Mouse (Mus musculus) right cerebral cortex, postnatal 25 days (tissue): ENCODE measurements around the gene Rbbp5.
"Not testable (repeated sequence)": the region's sequence is repeated elsewhere in the genome, so short reads cannot be mapped to it uniquely, and the experiment has no call there.

Source experiments
- DNase-seq: peaks from one replicate; pipeline ENCODE4 v3.0.0; 2022

The Rbbp5 gene

DNA sequence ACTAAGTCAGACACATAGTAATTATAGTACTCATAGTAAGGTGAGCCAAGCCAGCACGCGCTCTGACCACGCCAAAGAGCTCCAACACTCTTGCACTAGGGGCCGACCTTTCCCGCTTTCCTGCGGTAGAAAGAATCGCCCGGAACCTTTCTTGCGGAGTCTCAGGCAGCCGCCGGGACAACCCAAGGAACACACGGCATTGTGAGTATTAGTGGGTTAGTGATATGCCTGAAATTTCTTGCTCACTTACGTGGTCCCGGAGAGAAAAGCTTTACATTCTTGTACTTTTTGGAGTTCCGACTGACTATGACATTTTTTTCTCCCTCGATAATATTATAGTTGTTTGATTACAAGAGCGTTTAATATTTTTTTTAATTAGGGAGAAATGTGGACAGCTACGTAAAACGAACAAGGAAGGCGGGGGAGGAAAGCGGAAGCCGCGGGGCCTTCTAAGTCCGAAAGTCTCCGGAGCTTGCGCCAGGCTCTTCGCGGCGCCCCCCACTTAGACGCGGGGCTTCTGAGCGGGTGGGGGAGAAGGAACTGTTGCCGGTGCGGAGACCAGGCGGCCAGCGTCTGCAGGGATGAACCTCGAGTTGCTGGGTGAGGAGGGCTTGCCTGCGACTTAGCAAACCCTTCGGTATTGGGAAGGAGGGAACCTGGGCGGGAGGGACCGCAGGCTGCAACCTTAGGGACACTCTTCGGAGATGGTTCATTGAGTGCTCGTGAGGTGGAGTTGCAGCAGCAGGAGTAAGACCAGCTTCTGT lies at the start of gene Rbbp5:
Rbbp5 (plus strand) TSS at position 438 of the 764 bp plus-strand sequence.
- peak; percentile 82 for DNase-seq

DNA sequence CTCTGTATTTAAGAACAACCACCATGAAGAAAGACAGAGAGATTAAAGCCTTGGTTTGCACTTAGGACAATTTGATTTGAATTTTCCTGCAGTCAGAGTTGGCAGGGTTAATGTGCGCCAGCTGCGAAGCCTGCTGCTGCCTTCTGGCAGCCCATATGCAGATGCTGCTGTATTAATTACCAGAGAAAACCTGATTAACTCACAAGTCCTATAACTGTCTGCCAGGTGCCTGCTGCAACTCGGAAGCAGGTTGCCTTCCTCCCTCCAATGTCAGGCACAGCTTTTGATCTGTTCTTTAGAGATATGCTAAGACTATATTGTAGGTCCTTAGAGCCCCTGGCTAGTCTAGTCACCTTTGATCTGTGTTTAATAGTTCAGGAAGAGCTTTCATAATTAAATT lies 46.3 kb upstream of the Rbbp5 start:
- no peak for DNase-seq

DNA sequence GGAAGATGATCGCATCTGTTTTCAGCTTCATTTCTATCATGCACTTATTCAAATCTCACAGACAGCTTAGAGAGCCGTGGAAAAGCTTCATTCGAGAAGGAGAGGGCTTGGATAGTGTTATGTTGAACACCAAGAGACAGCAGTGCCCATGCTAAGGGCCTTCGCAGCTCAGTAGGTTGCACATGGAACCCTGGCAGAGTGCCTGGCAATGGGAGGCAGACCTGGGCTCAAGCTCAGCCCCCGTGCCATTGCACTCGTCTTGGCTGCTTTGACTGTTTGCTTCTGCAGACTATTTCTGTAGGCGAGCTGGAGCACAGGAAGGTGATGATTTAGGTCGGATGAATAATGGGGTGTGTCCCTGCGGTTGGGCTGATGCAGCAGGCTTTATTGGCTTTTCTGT lies 45.4 kb upstream of the Rbbp5 start:
- DNase-seq = no peak

DNA sequence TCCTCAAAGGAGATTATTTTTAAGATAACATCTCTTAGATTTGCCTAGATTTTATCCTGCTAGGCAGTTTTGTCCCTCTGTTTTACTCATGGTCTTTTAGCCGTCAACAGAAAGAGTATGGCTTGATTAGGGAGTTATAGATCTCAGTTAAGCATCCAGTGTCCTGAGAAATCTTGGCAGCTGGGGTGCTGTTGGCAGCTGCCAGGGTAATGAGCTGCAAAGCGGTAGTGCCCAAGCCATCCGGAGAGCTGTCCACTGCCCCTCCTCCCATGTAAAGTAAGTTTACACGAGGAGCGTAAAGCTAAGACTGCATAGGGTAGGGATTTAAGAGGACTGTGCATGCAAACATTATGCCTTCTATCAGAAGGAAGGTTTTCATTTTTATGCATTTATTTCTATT lies 43.8 kb upstream of the Rbbp5 start:
- no peak for DNase-seq

DNA sequence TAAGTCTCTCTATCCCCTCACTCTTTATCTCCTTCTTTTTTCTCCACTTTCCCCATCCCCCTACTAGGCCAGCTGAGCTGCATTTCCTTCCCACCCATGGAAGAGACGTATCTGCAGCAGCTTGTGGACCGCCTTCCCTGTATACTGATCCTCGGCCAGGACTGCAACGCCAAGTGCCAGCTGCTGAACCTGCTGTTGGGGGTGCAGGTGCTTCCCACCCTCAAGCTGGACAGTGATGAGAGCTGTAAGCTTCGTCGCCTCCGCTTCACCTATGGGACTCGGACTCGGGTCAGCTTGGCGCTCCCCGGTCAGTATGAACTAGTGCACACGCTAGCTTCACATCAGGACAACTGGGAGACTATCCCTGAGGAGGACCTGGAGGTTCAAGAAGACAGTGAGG lies 43.1 kb upstream of the Rbbp5 start:
- DNase-seq = no peak

DNA sequence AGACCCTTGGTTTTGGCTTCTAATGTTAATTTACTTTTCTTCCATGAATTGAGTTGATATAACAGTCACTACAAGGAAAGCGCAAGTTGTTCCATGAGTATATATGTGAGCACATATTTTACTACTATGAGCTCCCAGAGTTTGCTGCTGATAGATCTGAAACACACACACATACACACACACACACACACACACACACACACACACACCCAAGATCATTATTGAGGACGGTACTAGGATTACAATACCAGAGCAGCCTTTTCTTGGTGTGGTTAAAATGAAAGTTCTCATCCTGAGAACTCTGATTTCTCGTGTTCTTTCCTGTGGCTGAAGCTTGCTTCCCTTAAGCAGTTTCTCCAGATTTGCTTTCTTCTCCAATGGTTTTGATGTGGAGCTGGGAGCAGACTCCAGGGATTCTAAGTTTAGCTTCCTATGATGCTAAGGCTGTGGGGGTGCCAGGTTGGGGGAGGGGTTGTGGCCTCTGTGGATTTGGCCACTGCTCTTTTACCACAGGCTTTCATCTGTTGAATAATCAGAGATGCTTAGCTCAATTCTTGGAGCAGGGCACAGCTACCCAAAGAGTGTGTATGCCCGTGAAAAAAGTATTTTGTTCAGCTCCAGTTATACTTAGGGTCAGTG lies 40.7 kb upstream of the Rbbp5 start:
- DNase-seq = no peak

DNA sequence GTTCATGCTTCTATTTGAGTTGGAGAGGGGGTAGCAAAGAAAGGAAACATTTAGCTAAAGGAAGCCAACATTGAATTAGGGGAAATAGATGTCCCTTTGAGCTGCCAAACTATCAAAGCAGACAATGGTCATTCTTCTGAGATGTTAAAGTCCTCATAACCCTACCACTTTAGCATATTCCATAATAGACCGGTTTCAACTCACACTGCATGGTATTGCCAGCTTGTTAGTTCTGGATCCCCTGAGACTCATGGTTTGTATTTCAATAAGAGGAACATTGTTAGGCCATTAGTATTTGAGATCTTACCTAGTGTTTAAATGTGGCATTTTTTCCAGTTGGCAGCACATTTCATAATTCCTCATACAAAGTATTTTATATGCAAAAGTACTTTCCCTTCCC lies 40.2 kb upstream of the Rbbp5 start:
- no peak for DNase-seq

DNA sequence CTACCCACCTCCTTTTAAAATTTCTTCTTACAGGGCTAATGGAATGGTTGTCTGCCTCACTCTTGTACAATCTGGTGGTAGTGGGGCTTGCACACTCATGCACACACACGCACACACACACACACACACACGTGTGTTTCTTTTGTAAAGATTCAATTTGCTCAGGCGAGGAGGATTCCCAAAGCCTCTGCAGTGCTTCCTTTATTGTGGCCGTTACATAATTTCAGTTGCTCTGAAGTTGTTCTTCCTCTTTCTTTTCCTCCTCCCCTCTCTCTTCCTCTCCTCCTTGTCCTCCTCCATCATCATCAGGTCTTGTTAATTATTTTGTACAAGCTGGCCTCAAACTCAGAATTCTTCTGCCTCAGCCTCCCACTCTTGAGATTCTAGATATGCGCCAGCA lies 39.8 kb upstream of the Rbbp5 start:
- DNase-seq = no peak

DNA sequence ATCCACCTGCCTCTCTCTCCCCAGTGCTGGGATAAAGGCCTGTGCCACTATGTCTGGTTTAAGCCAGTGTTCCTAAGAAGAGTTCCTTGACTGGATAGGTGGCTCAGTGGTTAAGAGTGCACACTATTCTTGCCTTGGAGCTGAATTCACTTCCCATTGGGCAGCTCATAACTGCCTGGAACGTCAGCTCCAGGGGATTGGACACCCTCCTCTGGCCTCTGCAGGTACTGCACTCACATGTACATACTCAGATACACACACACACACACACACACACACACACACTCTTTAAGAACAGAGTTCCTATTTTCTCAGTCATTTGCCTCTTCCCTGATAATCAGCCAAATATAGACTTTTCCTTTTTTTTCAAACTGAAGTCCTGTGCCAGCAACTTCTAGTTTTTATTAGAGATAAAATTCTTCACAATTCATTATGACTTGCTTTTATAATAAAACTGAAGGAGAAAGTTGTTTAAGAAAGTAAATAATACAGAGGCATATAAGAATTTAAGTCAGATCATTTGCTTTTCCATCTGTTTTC lies 36.2 kb upstream of the Rbbp5 start:
- DNase-seq = no peak

DNA sequence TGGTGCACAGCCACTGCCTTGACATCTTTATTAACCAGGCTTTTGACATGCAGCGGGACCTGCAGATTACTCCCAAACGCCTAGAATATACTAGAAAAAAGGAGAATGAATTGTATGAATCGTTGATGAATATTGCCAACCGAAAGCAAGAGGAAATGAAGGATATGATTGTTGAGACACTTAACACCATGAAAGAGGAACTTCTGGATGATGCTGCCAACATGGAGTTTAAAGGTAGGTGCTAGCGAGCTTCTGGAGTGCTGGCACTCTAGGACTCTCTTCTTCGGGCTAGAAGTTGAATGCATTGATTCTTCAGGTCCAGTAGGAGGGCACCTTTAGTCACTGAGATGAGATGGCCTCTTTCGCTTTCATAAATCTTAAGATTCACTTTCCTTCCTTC lies 27.4 kb upstream of the Rbbp5 start:
- no peak for DNase-seq

DNA sequence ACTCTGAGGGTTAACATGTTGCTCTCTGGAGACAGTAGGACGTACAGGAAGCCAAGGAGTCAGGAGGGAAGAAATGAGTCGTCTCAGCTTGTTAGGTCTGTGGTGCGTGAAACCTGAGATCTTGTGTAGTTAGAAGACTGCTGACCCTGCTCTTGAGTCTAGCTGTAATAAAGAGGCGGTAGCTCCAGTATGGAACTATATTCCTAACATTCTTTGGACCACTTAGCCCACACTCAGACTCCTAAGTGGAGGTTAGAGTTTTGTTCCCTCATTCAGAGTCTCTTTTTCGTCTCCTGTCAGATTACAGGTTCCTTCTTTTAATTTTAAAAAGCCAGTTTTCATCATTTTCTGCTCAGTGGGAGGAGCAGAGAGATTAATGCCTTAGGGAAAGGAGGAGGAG lies 12.5 kb upstream of the Rbbp5 start:
- no peak for DNase-seq

DNA sequence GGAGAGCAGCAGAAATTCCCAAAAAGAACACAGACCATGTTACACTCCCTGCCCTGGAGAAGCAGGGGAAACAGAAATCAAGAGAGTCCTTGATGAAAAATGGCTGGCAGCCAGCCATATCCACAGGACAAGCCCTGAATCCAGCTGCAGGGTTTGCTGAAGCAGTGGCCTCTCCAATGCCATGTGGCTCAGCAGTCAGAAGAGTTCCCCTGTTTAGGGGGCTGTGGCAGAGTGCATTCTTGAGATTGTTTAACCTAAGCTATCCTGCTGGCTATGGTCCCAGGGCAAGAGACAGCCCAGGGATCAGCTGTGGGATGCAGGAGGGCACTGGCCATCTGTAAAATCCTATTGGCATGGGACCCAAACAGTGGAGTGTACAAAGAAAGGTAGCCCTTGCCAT lies 8.2 kb upstream of the Rbbp5 start:
- DNase-seq = no peak

DNA sequence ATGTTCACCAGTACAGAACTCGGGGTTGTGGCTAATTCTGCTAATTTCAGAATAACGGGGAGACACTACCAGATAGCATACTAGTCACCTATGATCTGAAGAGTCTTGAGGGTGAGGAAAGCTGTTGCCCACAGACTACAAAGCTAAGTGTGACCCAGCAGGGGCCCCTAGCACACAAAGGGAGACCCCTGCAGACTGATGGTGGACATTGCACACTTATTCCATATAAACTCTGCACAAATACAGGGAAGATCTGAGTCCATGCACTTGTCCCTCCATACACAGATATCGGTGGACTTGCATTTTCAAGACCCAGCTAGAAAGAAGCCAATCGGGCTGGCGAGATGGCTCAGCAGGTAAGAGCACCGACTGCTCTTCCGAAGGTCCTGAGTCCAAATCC lies 7.6 kb upstream of the Rbbp5 start:
- no peak for DNase-seq

DNA sequence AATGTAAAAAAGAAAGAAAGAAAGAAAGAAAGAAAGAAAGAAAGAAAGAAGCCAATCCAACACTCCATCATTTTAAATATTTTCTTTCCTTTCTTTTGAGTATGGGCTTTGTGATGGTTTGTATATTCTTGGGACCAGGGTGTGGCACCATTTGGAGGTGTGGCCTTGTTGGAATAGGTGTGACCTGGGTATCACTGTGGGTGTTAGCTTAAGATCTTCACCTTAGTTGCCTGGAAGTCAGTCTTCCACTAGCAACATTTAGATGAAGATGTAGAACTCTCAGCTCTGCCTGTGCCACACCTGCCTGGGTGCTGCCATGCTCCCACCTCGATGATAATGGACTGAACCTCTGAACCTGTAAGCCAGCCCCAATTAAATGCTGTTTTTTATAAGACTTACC lies 7.1 kb upstream of the Rbbp5 start:
- DNase-seq = not testable (repeated sequence)

DNA sequence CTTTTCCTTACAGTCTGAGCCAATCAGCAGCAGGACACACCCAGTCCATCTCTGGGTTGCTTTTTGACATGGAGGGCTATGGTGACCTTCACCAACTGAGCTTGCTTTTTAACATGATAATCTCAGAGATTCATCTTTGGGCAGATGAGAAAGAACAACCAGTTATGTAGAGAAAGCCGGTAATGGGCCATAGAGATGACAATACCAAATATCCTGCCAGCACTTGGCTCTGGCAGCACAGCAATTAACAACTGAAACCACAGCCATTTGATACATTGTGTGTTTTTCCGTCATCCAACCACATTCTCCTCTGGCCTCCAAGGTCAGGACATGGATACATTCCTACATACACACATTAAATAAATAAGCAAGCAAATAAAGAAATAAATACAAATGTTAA lies 6.1 kb upstream of the Rbbp5 start:
- no peak for DNase-seq

DNA sequence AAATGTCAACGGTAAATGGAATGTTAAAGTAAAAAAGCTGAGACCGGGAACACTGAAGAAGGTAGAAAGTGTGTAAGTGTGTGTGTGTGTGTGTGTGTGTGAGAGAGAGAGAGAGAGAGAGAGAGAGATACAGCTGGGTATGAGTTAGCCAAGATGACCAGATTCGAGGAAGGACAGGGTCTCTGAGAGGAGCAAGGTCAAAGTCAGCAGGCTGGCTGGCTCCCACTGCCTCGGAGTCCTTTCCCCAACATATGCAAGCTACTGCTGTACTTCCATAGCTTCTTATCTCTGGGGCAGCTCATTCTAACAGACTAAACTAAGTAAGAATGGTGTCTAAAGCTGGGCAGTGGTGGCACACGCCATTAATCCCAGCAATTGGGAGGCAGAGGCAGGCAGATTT lies 5.7 kb upstream of the Rbbp5 start:
- DNase-seq = no peak

DNA sequence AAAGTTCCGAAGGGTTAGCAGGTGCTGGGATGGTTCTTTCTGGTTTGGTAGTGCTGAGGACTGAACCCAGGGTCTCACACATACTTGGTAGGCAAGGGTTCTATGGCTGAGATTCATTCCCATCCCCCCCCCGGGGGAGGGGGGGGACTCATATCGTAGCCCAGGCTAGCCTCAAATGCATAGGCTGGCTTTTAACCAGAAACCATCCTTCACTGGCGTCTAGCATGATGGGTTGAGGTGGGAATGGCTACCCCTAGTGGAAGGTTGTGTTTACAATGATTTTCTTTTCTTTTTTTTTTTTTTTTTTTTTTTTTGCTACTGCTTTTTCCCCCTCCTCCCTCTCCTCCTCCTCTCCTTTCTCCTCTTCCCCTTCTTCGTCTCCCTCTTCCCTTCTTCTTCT lies 4.6 kb upstream of the Rbbp5 start:
- no peak for DNase-seq

DNA sequence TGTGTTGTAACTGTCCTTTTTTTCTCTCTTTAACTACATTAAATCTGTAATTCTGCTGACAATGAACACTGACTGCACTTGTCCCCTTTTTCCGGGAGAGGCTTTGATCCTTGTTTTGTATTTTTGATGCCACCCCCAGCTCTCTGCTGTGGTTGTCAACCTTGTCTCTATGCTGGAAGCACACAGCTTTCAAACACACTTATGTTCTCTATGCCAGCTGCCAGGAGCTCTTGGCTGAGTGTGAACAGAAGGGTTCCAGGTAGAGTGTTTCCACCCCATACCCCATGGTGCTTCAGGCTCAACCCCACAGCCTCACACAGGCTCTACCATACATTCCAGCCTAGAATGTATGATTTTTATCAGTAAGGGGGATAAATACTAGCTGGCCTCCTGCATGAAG lies 2.7 kb upstream of the Rbbp5 start:
- DNase-seq = no peak

DNA sequence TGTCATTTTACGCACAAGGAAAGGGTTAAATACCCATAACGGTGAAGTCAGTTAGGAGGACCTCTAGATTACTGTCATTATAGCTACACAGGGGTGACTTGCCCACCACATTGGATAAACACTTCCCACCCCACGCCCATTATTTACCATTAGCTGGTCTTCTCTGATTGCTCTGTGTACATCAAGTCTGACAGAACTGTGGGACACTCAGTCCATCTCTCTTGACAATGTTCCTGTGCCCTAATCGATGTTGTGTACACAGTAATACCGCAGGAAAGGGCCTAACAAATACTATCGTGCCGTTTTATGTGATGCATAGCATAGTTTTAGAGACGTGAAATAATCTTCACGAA lies 614 bp upstream of the Rbbp5 start:
- DNase-seq = no peak

DNA sequence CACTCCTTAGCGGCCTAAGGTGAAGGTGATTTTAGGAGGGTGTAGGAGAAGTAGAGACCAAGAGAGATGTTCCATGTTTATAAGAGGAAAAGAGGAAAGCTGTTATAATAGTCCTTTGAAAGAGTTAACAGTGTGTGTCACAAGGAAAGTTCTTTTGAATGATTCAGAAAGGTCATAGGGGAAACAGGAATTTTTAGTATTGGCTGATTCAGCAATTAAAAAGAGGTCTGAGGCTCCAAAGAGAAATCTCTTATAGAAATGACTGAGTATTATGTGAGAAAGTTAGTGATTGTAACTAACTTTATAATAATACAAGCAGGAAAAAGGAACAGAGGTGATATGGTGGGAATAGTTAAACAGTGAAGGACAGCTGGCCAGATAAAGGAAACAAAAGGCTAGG lies 2.3 kb downstream of the Rbbp5 start:
- DNase-seq = no peak

DNA sequence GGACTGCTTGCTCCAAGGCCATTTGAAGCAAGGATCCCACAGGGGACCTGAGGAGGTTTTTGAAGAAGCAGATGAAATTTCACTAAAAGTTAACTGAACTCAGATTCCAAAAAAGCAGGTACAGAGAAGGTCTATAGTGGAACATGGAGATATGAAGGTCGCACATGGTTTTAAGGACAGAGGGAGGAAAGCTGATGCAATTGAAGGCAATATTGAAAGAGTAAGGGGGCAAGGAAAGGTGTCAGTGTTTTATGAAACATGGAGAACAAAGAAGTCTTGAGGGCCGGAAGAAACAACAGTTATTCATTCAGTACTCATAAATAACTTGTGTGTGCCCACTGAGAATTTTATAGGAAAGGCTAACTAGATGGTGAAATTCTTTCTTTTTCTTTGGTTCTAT lies 4.5 kb downstream of the Rbbp5 start:
- no peak for DNase-seq

DNA sequence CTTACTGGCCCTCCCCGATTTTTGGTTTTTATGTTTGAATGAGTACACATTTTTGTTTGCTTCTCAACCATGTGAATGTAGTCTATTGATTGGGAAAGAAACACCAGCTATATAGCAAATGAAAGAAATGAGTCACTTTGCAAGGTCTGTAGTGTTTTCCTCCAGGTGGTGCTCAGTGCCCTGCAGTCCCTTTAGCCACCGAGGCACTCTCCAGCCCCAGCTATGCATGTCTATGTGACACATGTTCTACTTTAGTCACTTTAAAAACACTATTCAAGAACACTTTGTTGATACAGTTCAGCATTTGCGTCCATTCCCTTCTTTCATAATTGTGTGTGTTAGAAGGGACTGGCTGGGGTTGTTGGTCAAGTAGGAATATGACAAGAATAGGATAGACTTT lies 6.1 kb downstream of the Rbbp5 start:
- no peak for DNase-seq

DNA sequence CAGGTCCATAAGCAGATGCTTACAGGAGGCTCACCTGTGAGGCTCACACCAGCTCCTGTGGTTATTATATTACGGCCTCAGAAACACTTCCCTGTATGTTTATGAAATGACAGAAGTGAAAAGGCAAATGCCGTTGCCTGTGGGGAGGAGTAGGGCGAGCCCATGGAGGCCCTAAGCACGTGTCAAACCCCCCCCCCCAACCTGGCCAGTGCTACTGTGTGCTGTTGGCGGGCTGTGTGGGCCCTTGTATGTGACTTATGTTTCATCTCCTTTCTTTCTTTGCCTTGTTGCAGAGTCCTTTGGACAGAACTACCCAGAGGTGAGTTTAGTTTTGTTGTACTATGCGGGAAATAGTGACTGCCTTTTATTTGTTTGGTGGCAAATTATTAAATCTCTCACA lies 6.6 kb downstream of the Rbbp5 start:
- DNase-seq = no peak

DNA sequence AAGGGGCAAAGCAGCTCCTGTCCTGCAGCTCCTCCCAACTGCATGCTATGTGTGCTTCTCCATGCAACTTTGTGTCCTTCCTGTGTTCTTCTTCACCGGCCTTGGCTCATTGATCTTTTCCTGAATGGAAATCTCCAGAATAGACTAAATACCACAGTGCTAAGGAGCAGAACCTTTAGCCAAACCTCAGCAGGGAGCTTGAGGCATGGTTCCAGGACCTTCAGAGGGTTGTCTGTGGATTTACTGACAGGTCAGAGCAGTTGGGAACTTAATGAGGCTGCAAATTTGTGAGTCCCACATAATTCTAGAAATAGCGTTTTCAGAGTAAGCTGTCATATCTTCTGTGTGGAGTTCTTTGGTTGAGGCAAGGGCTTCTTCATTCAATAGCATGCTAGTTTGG lies 23.4 kb downstream of the Rbbp5 start:
- DNase-seq = no peak

DNA sequence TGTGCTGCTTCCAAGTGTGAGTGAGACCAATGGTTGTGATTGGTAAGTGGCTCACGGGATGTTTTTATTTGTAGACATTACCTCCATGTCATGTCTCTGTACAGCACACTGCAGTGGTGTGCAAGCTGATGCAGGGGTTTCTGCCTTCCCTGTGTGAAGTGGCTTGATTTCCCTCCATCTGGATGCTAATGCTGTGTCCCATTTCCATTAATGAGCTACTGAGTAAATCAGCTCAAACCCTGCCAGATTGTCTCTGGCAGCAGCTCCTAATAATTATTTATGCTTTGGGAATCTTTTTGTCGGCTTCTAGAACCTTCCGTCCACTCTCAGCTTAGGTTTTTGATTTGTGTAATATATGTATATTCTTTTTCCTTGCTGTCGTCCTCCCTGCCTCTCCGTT lies 28.0 kb downstream of the Rbbp5 start:
- DNase-seq = peak; percentile 3
